Mouse (Mus musculus): Measurements from ENCODE around the gene Mfap2. TPM values are rescaled to one million over a fixed set of nuclear protein-coding genes. Genes with fewer than 3 reads are reported as not detected.
A peak's percentile ranks its signal among the peaks of the same experiment; 100 is the strongest.

The Mfap2 gene
- polyA plus RNA-seq, 1 experiment from 2014 or later: 17.5 TPM

GRCm38 (mm10) chr4:140988706-140989290 lies 21.4 kb upstream of the Mfap2 start:
- Histone ChIP-seq H3K27me3 (0 out of 2 replicates have a peak, but pooled peaks cover 6% of the 10 kb centered on the region), H3K4me2 (peak overlapping the region; percentile 16; the same call in 1 of the 2 replicates), H3K4me1 (replicated peaks) (peaks cover 39% of the 10 kb centered on the region), H3K4me3 (replicated peaks) (no peak overlapping the region), H3K27ac (replicated peaks) (no peak overlapping the region), H3K9me3 (replicated peaks) (no peaks in the 10 kb centered on the region), H3K9ac (no peak overlapping the region), H3K36me3 (replicated peaks) (0 out of 2 replicates have a peak, but pooled peaks cover 7% of the 10 kb centered on the region)
- 20% methylated on average over 7 of the region's 7 CpGs for WGBS (ENCODE audit: insufficient replicate concordance)
- 0 out of 2 replicates have a peak, but pooled peaks have one; percentile 6 for ATAC-seq (ENCODE audit: insufficient read depth)

DNA sequence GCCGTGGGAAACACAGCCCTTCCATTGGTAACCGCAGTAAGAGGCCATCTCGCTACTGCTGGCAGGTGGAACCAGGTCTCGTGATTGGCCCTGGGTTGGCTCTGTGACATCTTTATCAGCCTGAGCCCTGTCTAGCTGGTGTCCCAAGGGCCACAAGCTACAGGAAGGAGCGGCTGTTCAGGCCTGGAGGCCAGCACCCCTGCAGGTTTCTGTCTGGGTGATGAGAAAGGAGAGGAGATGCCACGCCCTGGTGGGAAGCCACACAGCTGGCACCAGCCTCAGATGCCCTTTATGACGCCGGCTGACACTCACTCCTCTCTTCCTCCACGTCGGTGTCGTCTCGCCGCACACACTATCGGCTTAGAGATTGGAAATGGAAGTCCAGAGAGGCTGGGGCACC lies 20.8 kb upstream of the Mfap2 start:
- peaks cover 33% of the 10 kb centered on the region for H3K4me1 ChIP-seq (replicated peaks)
- 0 out of 2 replicates have a peak, but pooled peaks cover 6% of the 10 kb centered on the region for H3K27me3 ChIP-seq
- no peak overlapping the region for H3K4me3 ChIP-seq (replicated peaks)
- no peak overlapping the region for H3K9ac ChIP-seq
- no peak for ATAC-seq (ENCODE audit: insufficient read depth)
- no peak overlapping the region for H3K4me2 ChIP-seq
- no peaks in the 10 kb centered on the region for H3K9me3 ChIP-seq (replicated peaks)
- 69% methylated on average over 14 of the region's 14 CpGs for WGBS (ENCODE audit: insufficient replicate concordance)
- peaks cover 13% of the 10 kb centered on the region; the same call in 1 of the 2 replicates for H3K36me3 ChIP-seq (replicated peaks)
- no peak overlapping the region for H3K27ac ChIP-seq (replicated peaks)

GRCm38 (mm10) chr4:140992215-140992614 lies 18.0 kb upstream of the Mfap2 start:
- Histone ChIP-seq H3K9ac (no peak overlapping the region), H3K4me2 (no peak overlapping the region), H3K4me3 (replicated peaks) (no peak overlapping the region), H3K27me3 (no peaks in the 10 kb centered on the region), H3K4me1 (replicated peaks) (peaks cover 31% of the 10 kb centered on the region), H3K9me3 (replicated peaks) (no peaks in the 10 kb centered on the region), H3K36me3 (replicated peaks) (peaks cover 33% of the 10 kb centered on the region), H3K27ac (replicated peaks) (no peak overlapping the region)
- no peak for ATAC-seq (ENCODE audit: insufficient read depth)
- 80% methylated on average over 20 of the region's 20 CpGs for WGBS (ENCODE audit: insufficient replicate concordance)

GRCm38 (mm10) chr4:140993846-140994245 lies 16.4 kb upstream of the Mfap2 start:
- no peak overlapping the region for H3K4me2 ChIP-seq
- H3K27me3 ChIP-seq: no peaks in the 10 kb centered on the region
- H3K9ac ChIP-seq: no peak overlapping the region
- peaks cover 42% of the 10 kb centered on the region for H3K36me3 ChIP-seq (replicated peaks)
- no peak overlapping the region for H3K4me3 ChIP-seq (replicated peaks)
- peaks cover 17% of the 10 kb centered on the region for H3K4me1 ChIP-seq (replicated peaks)
- ATAC-seq (ENCODE audit: insufficient read depth): no peak
- no peak overlapping the region for H3K27ac ChIP-seq (replicated peaks)
- 64% methylated on average over 8 of the region's 8 CpGs for WGBS (ENCODE audit: insufficient replicate concordance)
- no peaks in the 10 kb centered on the region for H3K9me3 ChIP-seq (replicated peaks)

DNA sequence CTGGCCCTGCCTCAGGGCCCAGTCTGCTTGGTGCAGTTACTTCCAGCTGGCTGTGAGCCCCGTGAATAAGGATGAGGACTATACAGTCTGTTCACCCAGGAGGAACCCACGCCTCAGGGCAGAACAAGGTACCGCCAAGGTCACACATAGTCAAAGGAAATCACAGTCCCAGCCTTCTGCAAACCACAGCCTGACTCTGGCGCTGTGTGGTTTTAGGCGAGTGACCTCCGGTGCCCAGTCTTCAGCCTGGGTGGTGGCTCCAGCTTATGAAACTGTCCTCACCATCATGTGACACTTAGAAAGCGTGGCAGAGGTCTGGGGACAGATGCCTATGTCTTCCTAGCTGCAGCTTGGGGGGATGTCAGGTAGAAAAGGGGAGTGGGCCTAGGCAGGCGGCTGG lies 14.4 kb upstream of the Mfap2 start:
- Histone ChIP-seq H3K4me1 (replicated peaks) (peaks cover 9% of the 10 kb centered on the region), H3K4me2 (no peak overlapping the region), H3K36me3 (replicated peaks) (peaks cover 45% of the 10 kb centered on the region), H3K9ac (no peak overlapping the region), H3K27me3 (no peaks in the 10 kb centered on the region), H3K9me3 (replicated peaks) (no peaks in the 10 kb centered on the region), H3K27ac (replicated peaks) (no peak overlapping the region), H3K4me3 (replicated peaks) (no peak overlapping the region)
- 73% methylated on average over 8 of the region's 8 CpGs for WGBS (ENCODE audit: insufficient replicate concordance)
- ATAC-seq (ENCODE audit: insufficient read depth): no peak

DNA sequence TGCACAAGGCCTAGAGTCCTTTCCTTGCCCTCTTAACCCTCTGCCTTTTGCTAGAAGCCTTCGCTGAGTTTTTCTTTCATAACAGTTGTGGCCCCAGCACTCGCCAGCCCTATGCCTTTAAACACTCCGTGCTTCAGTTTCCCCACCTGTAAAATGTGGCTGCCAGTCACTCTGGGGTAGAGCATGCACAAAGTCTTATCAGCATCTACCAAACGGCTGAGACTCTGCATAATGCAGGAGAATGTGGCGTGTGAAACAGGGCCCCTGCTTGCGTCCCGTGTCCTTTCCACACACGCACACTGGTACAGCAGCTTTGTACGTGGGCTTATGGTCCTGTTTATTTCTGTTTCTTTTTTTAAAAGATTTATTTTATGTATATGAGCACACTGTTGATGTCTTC lies 13.4 kb upstream of the Mfap2 start:
- H3K9me3 ChIP-seq (replicated peaks): no peaks in the 10 kb centered on the region
- H3K4me3 ChIP-seq (replicated peaks): no peak overlapping the region
- no peak overlapping the region for H3K9ac ChIP-seq
- no peaks in the 10 kb centered on the region for H3K27me3 ChIP-seq
- no peak overlapping the region for H3K4me2 ChIP-seq
- H3K36me3 ChIP-seq (replicated peaks): peaks cover 51% of the 10 kb centered on the region
- H3K4me1 ChIP-seq (replicated peaks): peaks cover 9% of the 10 kb centered on the region
- H3K27ac ChIP-seq (replicated peaks): no peak overlapping the region
- 32% methylated on average over 9 of the region's 9 CpGs for WGBS (ENCODE audit: insufficient replicate concordance)
- peak; percentile 51; the same call in 1 of the 2 replicates for ATAC-seq (ENCODE audit: insufficient read depth)

- ATAC-seq (ENCODE audit: insufficient read depth): no peak
- Histone ChIP-seq H3K36me3 (replicated peaks) (peaks cover 36% of the 10 kb centered on the region), H3K4me3 (replicated peaks) (no peak overlapping the region), H3K9me3 (replicated peaks) (no peaks in the 10 kb centered on the region), H3K27me3 (peaks cover 16% of the 10 kb centered on the region), H3K27ac (replicated peaks) (no peak overlapping the region), H3K4me2 (no peak overlapping the region), H3K9ac (no peak overlapping the region), H3K4me1 (replicated peaks) (peaks cover 19% of the 10 kb centered on the region)
- 79% methylated on average over 13 of the region's 13 CpGs for WGBS (ENCODE audit: insufficient replicate concordance)
Observed at GRCm38 (mm10) chr4:141005983-141006382, 4.2 kb upstream of the Mfap2 start.

GRCm38 (mm10) chr4:141008028-141008427 lies 2.2 kb upstream of the Mfap2 start:
- no peak overlapping the region for H3K4me3 ChIP-seq (replicated peaks)
- ATAC-seq (ENCODE audit: insufficient read depth): peak; percentile 83

GRCm38 (mm10) chr4:141010526-141010925 lies 308 bp downstream of the Mfap2 start:
- ATAC-seq (ENCODE audit: insufficient read depth): no peak
- 2% methylated on average over 26 of the region's 26 CpGs for WGBS (ENCODE audit: insufficient replicate concordance)
- H3K4me1 ChIP-seq (replicated peaks): peaks cover 19% of the 10 kb centered on the region
- H3K9me3 ChIP-seq (replicated peaks): no peaks in the 10 kb centered on the region
- H3K27me3 ChIP-seq: peaks cover 40% of the 10 kb centered on the region
- peak overlapping the region; percentile 59 for H3K4me2 ChIP-seq
- H3K36me3 ChIP-seq (replicated peaks): peaks cover 17% of the 10 kb centered on the region
- H3K4me3 ChIP-seq (replicated peaks): peak overlapping the region; percentile 36
- H3K27ac ChIP-seq (replicated peaks): no peak overlapping the region
- H3K9ac ChIP-seq: 0 out of 2 replicates have a peak overlapping the region, but pooled peaks have one; percentile 6

More at GRCm38 (mm10) chr4:141008028-141008427, 2.2 kb upstream of the Mfap2 start:
- Histone ChIP-seq H3K27me3 (peaks cover 36% of the 10 kb centered on the region), H3K4me1 (replicated peaks) (peaks cover 19% of the 10 kb centered on the region), H3K36me3 (replicated peaks) (peaks cover 30% of the 10 kb centered on the region), H3K4me2 (peak overlapping the region; percentile 13; the same call in 1 of the 2 replicates), H3K9ac (no peak overlapping the region), H3K27ac (replicated peaks) (0 out of 2 replicates have a peak overlapping the region, but pooled peaks have one; percentile 24), H3K9me3 (replicated peaks) (no peaks in the 10 kb centered on the region)
- WGBS (ENCODE audit: insufficient replicate concordance): 26% methylated on average over 8 of the region's 8 CpGs

DNA sequence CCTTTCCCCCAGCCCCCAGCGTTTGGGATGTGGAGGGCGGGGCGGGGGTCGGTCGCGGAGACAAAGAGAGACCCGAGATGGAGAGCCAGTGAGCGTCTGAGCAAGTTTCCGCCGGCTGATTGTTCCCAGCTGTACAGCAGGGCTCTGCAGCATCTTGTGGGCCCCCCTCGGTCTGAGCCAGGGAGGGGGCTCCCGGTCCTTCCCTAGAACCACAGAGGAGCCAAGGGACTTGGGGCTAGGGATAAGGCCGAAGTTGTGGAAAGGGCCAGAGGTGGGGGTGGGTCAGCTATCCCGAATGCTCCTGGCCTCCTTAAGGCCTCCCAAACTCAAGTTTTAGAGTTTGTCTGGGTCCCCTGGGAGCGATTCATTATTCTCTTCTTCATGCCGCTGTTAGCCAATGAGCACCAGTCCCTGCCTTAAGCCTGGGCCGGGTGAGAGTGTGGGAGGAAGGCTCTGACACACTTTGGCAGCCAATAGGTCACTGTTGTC lies 767 bp downstream of the Mfap2 start:
- 9% methylated on average over 17 of the region's 17 CpGs for WGBS (ENCODE audit: insufficient replicate concordance)
- Histone ChIP-seq H3K4me2 (peak overlapping the region; percentile 59), H3K9me3 (replicated peaks) (no peaks in the 10 kb centered on the region), H3K27me3 (peaks cover 40% of the 10 kb centered on the region), H3K4me3 (replicated peaks) (peak overlapping the region; percentile 36), H3K36me3 (replicated peaks) (peaks cover 13% of the 10 kb centered on the region), H3K27ac (replicated peaks) (no peak overlapping the region), H3K4me1 (replicated peaks) (peaks cover 19% of the 10 kb centered on the region), H3K9ac (no peak overlapping the region)
- no peak for ATAC-seq (ENCODE audit: insufficient read depth)

DNA sequence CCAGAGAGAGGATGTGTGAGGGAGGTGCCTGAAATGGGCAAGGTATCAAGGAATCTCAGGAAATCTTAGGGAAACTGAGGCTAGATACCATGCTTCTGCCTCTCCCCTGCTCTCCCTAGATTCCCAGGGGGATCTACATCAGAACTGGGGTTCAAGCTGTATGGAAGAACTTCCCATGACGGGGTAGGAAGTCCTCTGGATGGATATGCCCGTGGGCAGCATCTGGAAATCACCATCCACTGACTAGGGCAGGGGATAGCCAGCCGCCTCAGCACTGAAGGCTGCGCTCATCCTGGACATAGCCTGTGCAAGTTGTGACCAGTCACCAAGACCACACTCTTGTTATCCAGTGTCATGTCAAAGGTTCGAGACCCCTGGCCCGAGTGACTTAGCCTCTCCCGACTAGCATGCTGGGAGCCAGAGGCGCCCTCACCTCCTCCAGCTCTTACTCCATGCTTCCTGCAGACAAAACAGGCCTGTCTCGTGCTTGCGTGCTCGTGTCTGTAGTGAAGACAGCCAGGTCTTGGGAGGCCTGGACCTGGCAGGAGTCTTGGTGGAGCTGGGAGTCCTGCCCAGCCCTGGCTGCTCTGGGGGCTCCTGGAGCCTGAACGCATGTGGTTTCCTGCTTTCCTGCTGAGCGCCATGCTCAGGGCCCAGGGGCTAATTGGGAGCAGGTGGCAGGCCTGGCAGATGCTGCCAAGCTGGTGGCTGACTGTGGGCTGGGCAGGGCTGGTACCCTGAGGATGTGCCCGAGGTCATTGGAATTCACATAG lies 1.5 kb downstream of the Mfap2 start:
- peaks cover 19% of the 10 kb centered on the region for H3K4me1 ChIP-seq (replicated peaks)
- no peak overlapping the region for H3K4me3 ChIP-seq (replicated peaks)
- no peak for ATAC-seq (ENCODE audit: insufficient read depth)
- H3K36me3 ChIP-seq (replicated peaks): peaks cover 5% of the 10 kb centered on the region
- H3K4me2 ChIP-seq: no peak overlapping the region
- H3K27me3 ChIP-seq: peaks cover 40% of the 10 kb centered on the region
- 63% methylated on average over 14 of the region's 14 CpGs for whole genome bisulfite sequencing (ENCODE audit: insufficient replicate concordance)
- H3K9me3 ChIP-seq (replicated peaks): no peaks in the 10 kb centered on the region
- H3K9ac ChIP-seq: no peak overlapping the region
- no peak overlapping the region for H3K27ac ChIP-seq (replicated peaks)

Measured in liver, embryonic 15.5 days (tissue).